Mouse (Mus musculus): ENCODE results near the gene Jag2.

GRCm38 (mm10) chr12:112943669-112944068 lies 14.1 kb upstream of the Jag2 start:
- TF ChIP-seq HCFC1 (IDR thresholded peaks at IDR 0.05; ENCODE audit: borderline replicate concordance, insufficient read depth, low read length): no peak
- TF ChIP-seq ZC3H11A (IDR thresholded peaks at IDR 0.05; ENCODE audit: borderline replicate concordance, low read depth, low read length): no peak

Measured in ES-E14 (cell line).